Mouse (Mus musculus) macrophage (primary cell): ENCODE results near the gene Mfap1b. TPM values are rescaled to one million over a fixed set of nuclear protein-coding genes. Genes with fewer than 3 reads are reported as not detected.
"Not testable (repeated sequence)": the region's sequence is repeated elsewhere in the genome, so short reads cannot be mapped to it uniquely, and the experiment has no call there.

Experiments
- H3K27ac ChIP-seq: fragments of 350-480 bp; formaldehyde crosslinking; 2 replicates; pipeline ENCODE4 v1.9.0; 2021
- H3K36me3 ChIP-seq: fragments of 350-480 bp; formaldehyde crosslinking; 2 replicates; pipeline ENCODE4 v1.9.0; 2021; ENCODE audit errors: inconsistent target
- H3K4me3 ChIP-seq: fragments of 350-480 bp; formaldehyde crosslinking; 2 replicates; pipeline ENCODE4 v1.9.0; 2021; ENCODE audit errors: inconsistent target
- H3K79me2 ChIP-seq: fragments of 350-480 bp; formaldehyde crosslinking; 2 replicates; pipeline ENCODE4 v1.9.0; 2021; ENCODE audit errors: inconsistent target
- WGBS: methylation state at CpG from one replicate; pipeline ENCODE4 v1.1.7; 2026; ENCODE audit warnings: inconsistent platforms; ENCODE audit not compliant: missing documents; 5-methylcytosine and 5-hydroxymethylcytosine counted together
- polyA plus RNA-seq: library from polyadenylated mRNA; stranded (reverse); fragments of 250-400 nt; gene quantifications from 3 replicates; pipeline ENCODE4 v1.2.4, GENCODE M21; 2018; ENCODE audit warnings: inconsistent platforms

The Mfap1b gene
- polyA plus RNA-seq, 1 experiment from 2014 or later, result 59.5 TPM

- WGBS, result no CpG with 5 or more reads among the region's 2 CpGs
- not testable (repeated sequence) for H3K79me2 ChIP-seq, H3K36me3 ChIP-seq, H3K27ac ChIP-seq, H3K4me3 ChIP-seq
Measured at GRCm38 (mm10) chr2:121484403-121484802, 10.5 kb upstream of the Mfap1b start.

- 96% methylated on average over 8 of the region's 8 CpGs for WGBS
Measured at GRCm38 (mm10) chr2:121483576-121483975, 9.7 kb upstream of the Mfap1b start.

GRCm38 (mm10) chr2:121480916-121481315 is 7.0 kb upstream of the Mfap1b start:
- 89% methylated on average over 13 of the region's 13 CpGs for WGBS
- H3K79me2 ChIP-seq, H3K36me3 ChIP-seq, H3K4me3 ChIP-seq, H3K27ac ChIP-seq: not testable (repeated sequence)

More at GRCm38 (mm10) chr2:121483576-121483975, 9.7 kb upstream of the Mfap1b start:
- Histone ChIP-seq H3K4me3 (no peak overlapping the region), H3K36me3 (no peaks in the 10 kb centered on the region), H3K79me2 (no peaks in the 10 kb centered on the region), H3K27ac (no peak overlapping the region)

GRCm38 (mm10) chr2:121480498-121480897 is 6.6 kb upstream of the Mfap1b start:
- Histone ChIP-seq H3K4me3 (no peak overlapping the region), H3K36me3 (no peaks in the 10 kb centered on the region), H3K27ac (no peak overlapping the region), H3K79me2 (no peaks in the 10 kb centered on the region)
- WGBS, result 58% methylated on average over 2 of the region's 3 CpGs

DNA sequence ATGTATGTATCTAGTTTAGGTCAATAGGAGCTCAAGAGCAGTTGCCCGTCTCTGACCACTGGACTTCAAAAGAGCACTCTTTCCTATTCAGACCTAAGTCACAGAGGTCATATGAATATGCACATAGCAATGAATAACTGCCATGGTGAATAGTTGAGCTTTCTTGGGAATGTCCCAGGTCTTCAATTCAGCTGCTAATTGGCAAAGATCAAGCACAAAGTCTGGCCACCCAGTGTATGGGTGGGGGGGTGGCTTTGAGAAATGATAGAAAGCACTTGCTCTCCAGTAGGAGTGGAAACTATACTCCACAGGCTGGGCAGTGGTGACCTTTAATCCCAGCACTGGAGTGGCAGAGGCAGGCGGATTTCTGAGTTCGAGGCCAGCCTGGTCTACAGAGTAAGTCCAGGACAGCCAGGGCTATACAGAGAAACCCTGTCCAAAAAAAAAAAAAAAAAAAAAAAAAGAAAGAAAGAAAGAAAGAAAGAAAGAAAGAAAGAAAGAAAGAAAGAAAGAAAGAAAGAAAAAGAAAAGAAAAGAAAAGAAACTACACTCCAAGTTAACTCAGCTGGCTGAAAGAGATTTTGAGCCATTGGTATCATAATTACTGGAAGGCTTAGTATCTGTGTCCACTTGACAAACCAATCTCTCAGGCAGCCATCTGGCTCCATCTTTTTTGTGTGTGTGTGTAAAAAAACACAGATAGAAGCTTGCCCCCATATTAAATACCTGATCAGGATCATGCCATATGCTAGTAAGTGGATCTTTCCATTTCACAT is 3.8 kb upstream of the Mfap1b start:
- no peaks in the 10 kb centered on the region for H3K36me3 ChIP-seq
- H3K79me2 ChIP-seq, result peaks cover 11% of the 10 kb centered on the region
- WGBS, result 93% methylated on average over 3 of the region's 3 CpGs
- no peak overlapping the region for H3K4me3 ChIP-seq
- no peak overlapping the region for H3K27ac ChIP-seq

GRCm38 (mm10) chr2:121475306-121475705 is 1.4 kb upstream of the Mfap1b start:
- not testable (repeated sequence) for H3K36me3 ChIP-seq, H3K27ac ChIP-seq, H3K4me3 ChIP-seq
- peaks cover 32% of the 10 kb centered on the region for H3K79me2 ChIP-seq
- 100% methylated on average over 2 of the region's 2 CpGs for WGBS

- Histone ChIP-seq H3K4me3 (peak overlapping the region; percentile 75), H3K27ac (peak overlapping the region; percentile 54), H3K36me3 (no peaks in the 10 kb centered on the region), H3K79me2 (peaks cover 32% of the 10 kb centered on the region)
- 32% methylated on average over 8 of the region's 8 CpGs for WGBS
Measured at GRCm38 (mm10) chr2:121474180-121474535, 291 bp upstream of the Mfap1b start.

DNA sequence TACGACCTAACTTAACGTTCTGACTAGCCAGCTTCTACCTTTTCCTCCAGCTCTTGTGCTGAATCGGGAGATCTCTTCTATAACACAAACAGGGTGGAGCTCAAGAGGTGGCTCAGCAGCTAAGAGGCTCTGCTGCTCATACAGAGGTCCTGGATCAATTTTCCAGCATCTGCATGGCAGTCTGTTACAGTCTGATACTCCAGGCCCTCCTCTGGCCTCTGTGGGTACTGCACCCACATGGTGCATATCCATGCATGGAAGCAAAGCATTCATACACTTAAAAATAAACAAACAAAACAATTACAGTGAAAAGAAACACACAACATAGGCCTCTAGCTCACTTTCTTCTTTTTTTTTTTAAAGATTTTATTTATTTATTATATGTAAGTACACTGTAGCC is 1.1 kb downstream of the Mfap1b start:
- Histone ChIP-seq H3K4me3 (peak overlapping the region; percentile 75; the same call in 1 of the 2 replicates), H3K79me2 (peaks cover 32% of the 10 kb centered on the region)
- H3K27ac ChIP-seq, H3K36me3 ChIP-seq: not testable (repeated sequence)
- 100% methylated on average over 2 of the region's 3 CpGs for WGBS

DNA sequence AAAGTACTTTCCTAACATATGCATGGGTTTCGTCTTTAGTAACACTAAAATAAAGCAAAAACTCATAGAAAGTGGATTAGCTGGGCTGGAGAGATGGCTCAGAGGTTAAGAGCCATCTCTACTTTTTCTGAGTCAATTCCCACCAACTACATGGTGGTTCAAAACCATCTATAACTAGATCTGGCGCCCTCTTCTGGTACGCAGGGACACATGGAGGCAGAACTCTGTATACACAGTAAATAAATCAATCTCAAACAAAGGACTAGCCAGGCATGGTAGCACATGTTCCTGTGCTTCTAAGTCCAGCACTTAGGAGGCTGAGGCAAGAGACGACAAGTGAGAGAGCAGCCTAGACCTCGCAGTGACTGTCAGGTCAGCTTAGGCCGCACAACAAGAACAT is 4.9 kb downstream of the Mfap1b start:
- not testable (repeated sequence) for H3K27ac ChIP-seq, H3K4me3 ChIP-seq, H3K36me3 ChIP-seq
- no CpG with 5 or more reads among the region's 6 CpGs for WGBS
- peaks cover 32% of the 10 kb centered on the region for H3K79me2 ChIP-seq

- peaks cover 10% of the 10 kb centered on the region; the same call in 1 of the 2 replicates for H3K79me2 ChIP-seq
- H3K36me3 ChIP-seq, result peaks cover 6% of the 10 kb centered on the region; the same call in 1 of the 2 replicates
- H3K27ac ChIP-seq, result no peak overlapping the region
- H3K4me3 ChIP-seq, result no peak overlapping the region
- 83% methylated on average over 1 of the region's 2 CpGs for WGBS
Measured at GRCm38 (mm10) chr2:121460071-121460470, 13.8 kb downstream of the Mfap1b start.

- Histone ChIP-seq H3K79me2 (peaks cover 33% of the 10 kb centered on the region), H3K36me3 (peaks cover 20% of the 10 kb centered on the region; the same call in 1 of the 2 replicates), H3K27ac (peak within 1 kb of the TSS; percentile 59), H3K4me3 (peak within 1 kb of the TSS; percentile 92)
- 3% methylated on average over 41 of the region's 41 CpGs for WGBS
Measured at GRCm38 (mm10) chr2:121456692-121457642, 16.9 kb downstream of the Mfap1b start, which contains the start of gene Serinc4. Gene Serinc4, minus strand, starts transcription at chr2:121456781.

DNA sequence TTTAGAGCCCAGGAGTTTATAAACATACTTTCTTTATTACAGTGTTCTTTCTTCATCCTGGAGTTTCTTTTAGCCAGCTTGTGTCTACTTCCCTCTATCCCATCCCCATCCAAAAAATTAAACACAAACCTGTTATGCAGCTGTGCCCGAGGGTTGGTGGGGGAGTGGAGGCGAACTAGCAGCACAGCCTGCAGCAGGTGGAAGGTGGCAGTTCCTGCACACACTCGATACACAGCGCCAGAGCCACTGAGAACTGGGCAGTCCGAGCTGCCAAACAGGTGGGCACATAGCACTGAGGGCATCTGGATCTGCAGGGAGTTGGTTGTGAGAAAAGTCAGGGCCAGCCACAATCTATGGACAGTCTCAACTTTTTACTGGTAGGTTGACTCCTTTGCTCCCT is 18.3 kb downstream of the Mfap1b start:
- Histone ChIP-seq H3K27ac (no peak overlapping the region), H3K79me2 (peaks cover 45% of the 10 kb centered on the region), H3K36me3 (peaks cover 18% of the 10 kb centered on the region; the same call in 1 of the 2 replicates), H3K4me3 (no peak overlapping the region)
- 94% methylated on average over 5 of the region's 5 CpGs for WGBS

GRCm38 (mm10) chr2:121453917-121454316 is 19.9 kb downstream of the Mfap1b start:
- WGBS, result 95% methylated on average over 6 of the region's 6 CpGs
- Histone ChIP-seq H3K27ac (no peak overlapping the region), H3K4me3 (no peak overlapping the region), H3K79me2 (peaks cover 54% of the 10 kb centered on the region), H3K36me3 (peaks cover 17% of the 10 kb centered on the region; the same call in 1 of the 2 replicates)

DNA sequence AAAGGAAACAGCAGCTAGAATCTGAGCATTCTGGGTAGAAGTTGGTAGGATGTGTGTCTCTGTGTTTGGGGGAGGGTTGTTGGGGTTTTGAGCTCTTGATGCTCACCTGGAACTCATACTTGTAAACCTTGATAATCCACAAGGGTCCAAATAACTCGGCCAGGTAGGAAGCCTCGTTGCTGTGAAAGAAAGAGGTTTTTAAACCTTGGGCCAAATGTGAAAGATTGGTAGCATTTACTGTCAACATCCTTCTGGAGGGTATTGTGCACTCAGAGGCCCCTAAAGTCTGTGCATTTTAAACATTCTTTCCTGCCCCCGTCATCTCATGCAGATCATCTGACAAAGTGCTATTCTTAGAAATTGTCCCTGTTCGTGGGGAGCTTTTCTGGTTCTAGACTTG is 20.9 kb downstream of the Mfap1b start, which contains the start of gene Hypk:
TSS of gene Hypk (plus strand) at position 301 of the 400 bp plus-strand sequence.
- H3K79me2 ChIP-seq, result peaks cover 52% of the 10 kb centered on the region
- H3K36me3 ChIP-seq, result peaks cover 14% of the 10 kb centered on the region; the same call in 1 of the 2 replicates
- peak within 1 kb of the TSS; percentile 32; the same call in 1 of the 2 replicates for H3K27ac ChIP-seq
- 77% methylated on average over 4 of the region's 4 CpGs for WGBS
- H3K4me3 ChIP-seq, result no peak within 1 kb of the TSS
